Mouse (Mus musculus) kidney, adult 2 months (tissue): ENCODE measurements around the gene Elk3.

Source experiments
- CTCF ChIP-seq: fragments of 200-500 bp; conservative IDR thresholded peaks from 2 replicates; pipeline ENCODE4 v1.5.1; 2011; ENCODE audit warnings: low read depth, mild to moderate bottlenecking, control low read depth, low read length, moderate library complexity, mixed read lengths; ENCODE audit not compliant: insufficient read depth, insufficient read length
- POLR2A ChIP-seq: fragments of 200-500 bp; IDR thresholded peaks from one replicate; pipeline ENCODE4 v1.6.1; 2011; ENCODE audit warnings: low read depth, low read length, control low read depth

DNA sequence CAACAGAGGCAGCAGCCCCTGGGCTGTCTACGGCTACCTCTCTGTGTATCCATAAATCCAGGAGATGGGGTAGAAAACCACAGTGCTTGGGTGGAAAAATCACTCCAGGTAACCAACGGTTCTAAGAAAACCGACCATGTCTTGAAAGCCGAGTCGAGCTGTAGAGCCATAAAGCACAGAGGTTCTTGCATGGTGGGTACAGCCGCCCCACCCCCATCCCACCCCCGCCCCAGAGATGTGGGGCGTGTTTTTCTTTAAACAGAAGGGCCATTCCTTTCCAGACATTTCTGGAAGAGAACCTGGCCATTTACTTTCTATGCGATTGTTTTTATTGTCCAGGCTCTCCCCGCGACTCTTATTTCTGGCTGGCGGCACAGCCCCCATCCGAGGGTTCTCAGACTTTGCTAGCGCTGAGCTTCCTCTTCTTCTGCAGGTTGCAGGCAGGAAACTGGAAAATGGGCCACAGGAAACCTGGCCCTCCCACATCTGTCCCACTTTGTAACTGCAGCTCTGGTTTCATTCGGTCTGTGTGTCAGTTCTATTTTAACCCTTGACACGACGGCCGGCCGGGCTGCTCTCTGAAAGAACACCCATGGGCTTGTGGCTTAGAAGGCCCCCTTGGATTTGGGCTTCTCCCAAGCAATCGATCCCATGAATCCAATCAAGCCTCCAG is 16.3 kb downstream of the Elk3 start:
- TF ChIP-seq CTCF (no peak), POLR2A (no peak)
